Mouse (Mus musculus): ENCODE data around the gene Limk1.

DNA sequence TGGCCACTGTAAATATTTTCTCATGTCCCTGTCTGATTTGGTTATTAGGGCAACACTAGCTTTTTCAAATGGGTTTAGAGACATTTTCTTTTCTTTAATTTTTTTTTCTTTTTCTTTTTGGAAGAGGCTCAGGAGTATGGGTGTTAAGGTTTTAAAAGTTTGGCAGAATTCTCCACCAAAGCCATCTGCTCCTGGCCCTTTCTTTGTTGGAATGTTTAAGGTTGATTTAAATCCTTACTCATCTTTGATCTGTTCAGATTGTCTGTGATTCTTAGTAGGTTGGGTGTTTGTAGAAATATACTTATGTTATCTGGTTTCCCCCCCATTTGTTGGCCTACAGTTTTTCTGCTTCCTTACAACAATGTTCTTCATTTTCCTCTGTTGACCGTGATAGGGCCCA, 4.3 kb upstream of the Limk1 start:
- TF ChIP-seq MAX (IDR thresholded peaks at IDR 0.05; ENCODE audit: low read depth): no peak
- TF ChIP-seq POLR2A (IDR thresholded peaks at IDR 0.05; ENCODE audit: insufficient read length, low read depth): no peak
